17 mouse cellular contexts compared by ENCODE assay signal in genomic region chr7:63085954-63086353, GRCm38 (mm10).
"Had no signal": no experiment of that assay in that cellular context is flagged by ENCODE, and none has a peak within 500 bp of the region (broad histone marks: within the 10 kb centered on the region; RNA-seq: fewer than 3 reads in every experiment).

No protein-coding gene starts in this region.

- ATAC-seq: forebrain, postnatal 0 days; hindbrain, postnatal 0 days; intestine, embryonic 16.5 days had no signal

- DNase-seq: forebrain, postnatal 0 days; gastrocnemius, postnatal 14 days; gastrocnemius, postnatal 36 days; heart, adult 11 months; heart, adult 2 months; heart, postnatal 14 days; heart, postnatal 36 days; kidney, adult 11 months; kidney, adult 2 months; kidney, adult 9 months; kidney, postnatal 14 days; kidney, postnatal 36 days; layer of hippocampus, adult 9-11 months; layer of hippocampus, postnatal 36 days; liver, embryonic 13.5 days had no signal
